Mouse (Mus musculus): ENCODE measurements around the gene Cyp4a10. TPM values are rescaled to one million over a fixed set of nuclear protein-coding genes. Genes with fewer than 3 reads are reported as not detected.
"Not testable (repeated sequence)": the region's sequence is repeated elsewhere in the genome, so short reads cannot be mapped to it uniquely, and the experiment has no call there.

Cyp4a10 gene
- total RNA-seq (2021) = 1 to 10 TPM; 3.2 to 7.4 TPM
- long read RNA-seq, experiment 1, partial matches to known transcripts = 0 of 2 reads
- long read RNA-seq, experiment 1, other reads (novel, unspliced or antisense) = 0 of 2 reads
- long read RNA-seq, experiment 2, transcript Cyp4a10-201 (13 exons, 2,109 nt) = major isoform, 8 of 8 reads
- long read RNA-seq, experiment 2, partial matches to known transcripts = 0 of 8 reads
- long read RNA-seq, experiment 2, other reads (novel, unspliced or antisense) = 0 of 8 reads

GRCm38 (mm10) chr4:115518000-115518399 is at the start of gene Cyp4a10:
Cyp4a10 (plus strand) TSS chr4:115518264.
- DNase-seq (ENCODE audit: low spot score in 2 of 2) = not testable (repeated sequence)

DNA sequence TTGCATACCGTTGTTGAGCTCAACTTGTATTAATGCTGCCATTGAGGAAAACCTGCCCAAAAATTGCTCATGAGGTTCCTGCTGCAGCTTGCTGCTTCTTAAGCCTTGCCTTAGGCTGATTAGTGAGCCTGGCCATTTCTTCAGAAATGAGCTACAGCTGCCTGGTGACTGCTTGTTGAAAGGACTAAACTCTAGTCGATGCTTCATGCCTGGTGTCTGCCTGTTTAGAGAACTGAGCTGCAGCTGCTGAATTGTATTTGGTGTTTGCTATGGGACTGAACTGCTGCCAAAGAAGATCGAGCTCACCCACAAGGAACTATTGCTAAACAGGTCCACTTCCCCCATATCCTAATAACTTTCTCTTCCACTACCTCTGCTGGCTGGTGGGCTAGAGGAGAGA is 44.5 kb upstream of the Cyp4a10 start:
- not testable (repeated sequence) for DNase-seq (ENCODE audit: low spot score in 2 of 2)

DNA sequence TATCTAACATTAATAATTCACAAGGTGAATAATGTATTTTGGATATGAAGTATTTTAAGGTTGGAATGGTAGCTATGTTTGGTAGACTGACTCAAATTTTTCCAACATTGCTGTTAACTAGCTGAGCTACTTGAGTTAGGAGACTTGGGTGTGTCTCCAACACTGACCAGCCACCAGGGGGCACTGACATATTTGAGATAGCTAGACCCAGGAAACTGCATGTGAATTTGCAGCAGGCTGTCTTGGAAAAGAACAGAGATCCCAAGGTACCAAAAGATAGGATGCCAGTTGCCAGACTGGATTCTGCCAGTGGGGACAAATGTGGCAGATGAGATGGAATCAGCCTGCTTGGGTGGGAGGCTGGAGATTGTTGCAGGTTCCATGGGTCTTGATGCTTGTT is 42.0 kb upstream of the Cyp4a10 start:
- DNase-seq (ENCODE audit: low spot score in 2 of 2) = not testable (repeated sequence)

DNA sequence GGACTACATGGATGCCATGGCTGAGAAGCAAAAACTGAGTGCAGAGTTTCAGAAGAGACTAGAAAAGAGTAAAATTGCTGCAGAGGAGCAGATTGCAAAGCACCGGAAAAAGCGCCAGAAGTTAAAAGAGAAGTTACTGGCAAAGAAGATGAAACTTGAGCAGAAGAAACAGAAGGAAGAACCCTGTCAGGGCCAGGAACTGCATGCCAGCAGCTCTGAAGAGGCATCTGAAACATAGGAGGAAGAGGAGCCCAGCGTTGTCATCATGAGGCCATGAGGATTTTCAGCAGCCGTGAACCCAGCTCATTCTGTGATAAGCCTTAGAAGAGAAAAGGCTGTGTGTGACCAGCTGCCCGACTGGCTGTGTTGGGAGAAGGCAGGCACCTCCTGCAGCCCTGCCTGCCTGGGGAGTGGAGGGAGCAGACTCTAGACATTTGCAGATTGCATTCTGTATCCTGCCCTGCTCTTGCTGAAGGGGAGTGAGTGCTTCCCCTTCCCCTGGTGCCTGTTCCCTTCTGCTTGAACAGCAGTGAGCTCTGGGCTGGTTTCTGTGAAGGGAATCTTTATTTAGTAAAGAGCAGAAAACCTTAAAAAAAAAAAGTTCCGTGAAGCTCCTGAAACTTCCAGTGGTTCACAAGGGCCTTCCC is 36.9 kb upstream of the Cyp4a10 start:
- DNase-seq (ENCODE audit: low spot score in 2 of 2) = no peak

DNA sequence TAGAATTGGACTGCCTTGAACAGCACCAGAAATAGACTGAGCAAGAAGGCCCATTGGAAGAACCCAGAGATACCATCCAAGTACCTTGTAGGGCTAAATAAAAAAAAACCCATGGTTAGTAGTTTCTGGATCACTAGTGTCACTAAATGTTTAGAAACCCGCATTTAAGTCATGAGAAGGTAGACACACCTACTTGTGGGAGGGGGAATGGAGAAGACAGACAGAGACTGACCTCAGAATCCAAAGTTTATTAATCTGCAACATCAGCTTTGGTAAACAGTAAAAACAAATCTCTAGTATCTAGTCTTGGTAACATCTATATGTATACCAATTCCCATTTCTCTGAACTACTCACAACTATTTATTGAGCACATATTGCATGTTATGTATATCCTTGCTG is 22.1 kb upstream of the Cyp4a10 start, which contains the start of gene Cyp4a14:
Gene Cyp4a14, minus strand, starts transcription at position 142 of the 400 bp plus-strand sequence.
- no peak for DNase-seq (ENCODE audit: low spot score in 2 of 2)

GRCm38 (mm10) chr4:115497466-115497865 is 20.6 kb upstream of the Cyp4a10 start:
- no peak for DNase-seq (ENCODE audit: low spot score in 2 of 2)

DNA sequence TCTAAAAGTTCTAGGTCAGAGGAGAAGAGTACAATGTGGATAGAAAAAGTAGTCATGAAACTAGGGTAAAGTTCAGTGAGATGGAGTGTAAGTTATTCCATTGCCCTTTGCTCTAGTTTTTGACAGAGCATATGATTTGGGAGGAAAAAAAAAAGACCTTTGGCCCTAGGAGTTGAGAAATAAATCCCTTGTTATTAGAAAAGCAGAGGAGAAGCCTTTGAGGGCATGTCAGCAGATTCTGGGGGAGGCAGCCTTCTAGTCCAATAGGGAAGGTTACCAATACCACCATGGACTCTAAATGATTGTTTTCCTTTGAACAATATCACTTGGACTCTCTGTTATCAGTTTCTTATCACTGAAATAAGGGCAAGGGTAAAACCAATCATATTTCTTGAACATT is 4.1 kb upstream of the Cyp4a10 start:
- DNase-seq (ENCODE audit: low spot score in 2 of 2) = not testable (repeated sequence)

DNA sequence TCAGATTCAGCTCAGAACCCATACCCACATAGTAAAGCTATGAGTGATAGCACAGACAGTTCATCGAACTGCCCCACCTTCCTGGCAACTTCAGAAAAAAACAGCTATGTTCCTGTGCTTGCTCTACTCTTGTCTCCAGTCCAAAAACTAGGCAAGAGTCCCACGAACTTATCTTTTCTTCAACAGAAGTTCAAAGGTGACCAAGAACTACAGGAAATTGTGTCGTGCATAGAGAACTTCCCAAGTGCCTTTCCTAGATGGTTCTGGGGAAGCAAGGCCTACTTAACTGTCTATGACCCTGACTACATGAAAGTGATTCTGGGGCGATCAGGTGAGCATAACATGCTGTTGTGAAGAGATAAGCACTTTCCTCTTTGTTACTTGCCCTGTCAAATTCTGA is 1.4 kb downstream of the Cyp4a10 start:
- no peak for DNase-seq (ENCODE audit: low spot score in 2 of 2)

DNA sequence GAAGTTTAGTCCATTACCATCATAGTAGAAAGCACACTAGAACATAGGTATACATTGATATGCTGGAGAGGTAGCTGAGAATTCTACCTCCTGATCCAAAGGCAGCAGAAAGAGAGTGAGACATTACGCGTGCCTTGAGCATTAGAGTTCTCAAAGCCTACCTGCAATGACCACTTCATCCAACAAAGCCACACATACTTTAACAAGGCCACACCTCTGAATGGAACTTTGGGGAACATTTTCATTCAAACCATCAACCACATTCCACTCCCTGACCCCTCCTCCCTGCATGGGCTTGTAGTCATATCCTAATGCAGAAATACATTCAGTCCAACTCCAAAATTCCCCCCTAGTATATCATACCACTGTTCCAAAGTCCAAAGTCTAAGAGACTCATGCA is 3.7 kb downstream of the Cyp4a10 start:
- DNase-seq (ENCODE audit: low spot score in 2 of 2) = no peak

DNA sequence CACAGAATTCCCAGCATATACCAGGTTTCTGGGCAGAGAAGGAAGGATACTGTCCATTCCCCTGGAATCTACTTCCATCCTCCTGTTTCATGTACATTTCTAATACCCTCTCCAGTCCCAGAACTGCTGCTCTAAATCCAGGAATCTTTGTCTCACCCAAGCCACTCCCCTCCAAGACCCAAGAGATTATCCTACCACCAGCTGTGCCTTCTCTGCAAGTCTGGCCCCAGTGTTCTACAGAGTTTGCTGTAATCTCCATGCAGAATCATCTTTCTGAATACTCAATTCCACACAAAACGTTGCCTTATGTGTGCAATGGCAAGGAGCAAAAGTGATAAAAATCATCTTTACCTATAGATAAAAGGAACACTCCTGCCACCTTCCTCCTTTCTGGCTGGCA is 27.0 kb downstream of the Cyp4a10 start:
- DNase-seq (ENCODE audit: low spot score in 2 of 2) = no peak

DNA sequence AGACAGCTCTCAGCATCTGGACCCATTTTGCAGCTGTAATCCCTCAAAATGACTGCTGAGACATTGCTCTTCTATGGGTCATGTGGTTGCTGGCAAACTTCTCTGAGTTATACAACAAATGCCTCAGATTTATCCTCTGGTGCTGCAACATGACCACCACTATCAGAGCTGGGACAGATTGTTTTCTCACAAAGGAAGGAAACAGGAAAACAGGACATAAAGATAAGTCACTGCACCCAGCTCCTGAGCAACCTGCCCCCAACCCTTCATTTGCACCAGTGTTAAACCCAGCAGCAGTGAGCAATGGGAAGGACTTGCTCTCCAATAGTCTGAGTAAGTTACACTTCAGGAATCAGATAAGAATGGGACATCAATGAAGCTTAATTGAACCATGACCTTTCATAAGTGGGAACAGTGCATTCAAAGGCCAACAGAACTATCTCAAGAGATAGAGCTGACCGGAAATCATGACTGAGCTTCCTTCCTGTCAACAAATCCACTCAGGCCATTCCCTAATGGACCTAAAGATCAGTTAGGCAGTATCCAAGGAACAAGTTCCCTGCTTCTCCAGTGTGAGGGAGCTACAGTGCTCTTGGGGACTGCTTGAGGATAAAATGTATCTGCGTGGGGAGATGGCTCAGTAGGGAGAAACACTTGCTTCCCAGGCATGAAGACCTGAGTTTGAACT is 28.2 kb downstream of the Cyp4a10 start:
- DNase-seq (ENCODE audit: low spot score in 2 of 2) = no peak

DNA sequence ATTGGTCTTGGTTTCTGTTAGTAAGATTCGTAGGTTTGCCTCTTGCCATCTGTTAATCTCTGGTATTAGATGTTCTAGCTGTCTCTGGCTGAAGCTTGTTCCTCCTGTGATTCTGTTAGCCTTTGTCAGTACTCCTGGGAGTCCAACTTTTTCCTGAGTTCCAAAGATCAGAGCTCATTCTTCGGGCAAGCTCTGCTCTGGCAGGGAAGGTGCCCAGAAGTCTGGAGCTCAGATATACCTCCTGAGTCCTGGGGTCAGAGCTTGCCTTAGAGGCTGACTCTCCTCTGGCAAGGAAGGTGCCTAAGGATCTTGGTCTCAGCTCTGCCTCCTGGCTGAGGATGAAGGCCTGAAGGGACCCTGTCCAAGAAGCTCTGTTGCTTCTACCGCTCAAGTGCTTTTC is 34.7 kb downstream of the Cyp4a10 start:
- DNase-seq (ENCODE audit: low spot score in 2 of 2) = no peak

DNA sequence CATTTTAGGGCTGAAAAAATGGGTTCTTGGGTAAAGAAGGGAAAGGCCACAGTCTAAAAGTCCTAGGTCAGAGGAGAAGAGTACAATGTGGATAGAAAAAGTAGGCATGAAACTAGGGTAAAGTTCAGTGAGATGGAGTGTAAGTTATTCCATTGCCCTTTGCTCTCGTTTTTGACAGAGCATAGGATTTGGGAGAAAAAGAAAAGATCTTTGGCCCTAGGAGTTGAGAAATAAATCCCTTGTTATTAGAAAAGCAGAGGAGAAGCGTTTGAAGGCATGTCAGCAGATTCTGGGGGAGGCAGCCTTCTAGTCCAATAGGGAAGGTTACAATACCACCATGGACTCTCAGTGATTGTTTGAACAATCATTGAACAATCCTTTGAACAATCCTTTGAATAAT is 37.4 kb downstream of the Cyp4a10 start:
- DNase-seq (ENCODE audit: low spot score in 2 of 2) = no peak

GRCm38 (mm10) chr4:115557861-115558561 is 39.9 kb downstream of the Cyp4a10 start:
- no peak for DNase-seq (ENCODE audit: low spot score in 2 of 2)

- DNase-seq (ENCODE audit: low spot score in 2 of 2) = not testable (repeated sequence)
These were observed 43.2 kb downstream of the Cyp4a10 start for GRCm38 (mm10) chr4:115561236-115561635.

GRCm38 (mm10) chr4:115563401-115563800 is 45.3 kb downstream of the Cyp4a10 start, which contains the start of gene Cyp4a31:
Cyp4a31 (plus strand) TSS chr4:115563649.
- DNase-seq (ENCODE audit: low spot score in 2 of 2) = no peak

DNA sequence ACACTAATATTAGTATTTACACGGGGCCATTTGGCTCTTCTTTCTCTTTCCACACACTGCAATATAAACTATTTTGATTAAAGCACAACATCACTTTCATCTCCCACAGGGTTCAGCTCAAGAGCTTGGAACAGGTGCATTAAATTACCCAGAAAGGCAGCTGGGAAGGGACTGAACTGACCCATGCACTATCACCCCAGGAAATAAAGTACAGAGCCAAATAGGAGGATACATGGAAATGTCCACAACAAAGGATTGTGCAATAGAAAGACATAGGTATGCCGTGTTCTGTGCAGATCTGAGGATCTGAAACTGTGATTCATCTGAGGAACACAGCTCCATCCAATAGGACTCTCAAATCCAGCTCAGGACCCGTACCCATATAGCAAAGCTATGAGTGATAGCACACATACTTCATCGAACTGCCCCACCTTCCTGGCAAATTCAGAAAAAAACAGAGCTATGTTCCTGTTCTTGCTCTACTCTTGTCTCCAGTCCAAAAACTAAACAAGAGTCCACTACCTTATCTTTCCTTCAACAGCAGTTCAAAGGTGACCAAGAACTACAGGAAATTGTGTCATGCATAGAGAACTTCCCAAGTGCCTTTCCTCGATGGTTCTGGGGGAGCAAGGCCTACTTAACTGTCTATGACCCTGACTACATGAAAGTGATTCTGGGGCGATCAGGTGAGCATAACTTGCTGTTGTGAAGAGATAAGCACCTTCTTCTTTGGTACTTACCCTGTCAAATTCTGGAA is 46.6 kb downstream of the Cyp4a10 start:
- not testable (repeated sequence) for DNase-seq (ENCODE audit: low spot score in 2 of 2)

DNA sequence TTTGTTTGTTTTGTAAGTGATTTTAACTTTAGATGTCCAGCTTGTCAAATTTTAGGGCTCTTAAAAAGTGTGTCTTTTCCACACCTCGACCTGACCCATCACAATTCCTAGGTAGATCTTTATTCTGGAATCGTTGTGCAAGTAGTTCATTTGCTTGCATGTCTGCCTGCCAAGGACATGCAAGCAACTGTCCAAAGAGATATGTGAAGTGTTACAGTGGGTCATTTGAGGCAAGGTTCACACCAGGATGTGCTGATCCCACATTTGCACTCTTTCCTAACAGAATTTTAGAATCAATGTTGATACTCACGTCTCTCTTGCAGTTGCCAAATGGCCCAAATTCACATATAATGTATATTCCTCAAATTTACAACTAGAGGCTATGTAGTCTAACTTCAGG is 57.2 kb downstream of the Cyp4a10 start:
- DNase-seq (ENCODE audit: low spot score in 2 of 2) = no peak

GRCm38 (mm10) chr4:115575776-115576175 is 57.7 kb downstream of the Cyp4a10 start:
- no peak for DNase-seq (ENCODE audit: low spot score in 2 of 2)

DNA sequence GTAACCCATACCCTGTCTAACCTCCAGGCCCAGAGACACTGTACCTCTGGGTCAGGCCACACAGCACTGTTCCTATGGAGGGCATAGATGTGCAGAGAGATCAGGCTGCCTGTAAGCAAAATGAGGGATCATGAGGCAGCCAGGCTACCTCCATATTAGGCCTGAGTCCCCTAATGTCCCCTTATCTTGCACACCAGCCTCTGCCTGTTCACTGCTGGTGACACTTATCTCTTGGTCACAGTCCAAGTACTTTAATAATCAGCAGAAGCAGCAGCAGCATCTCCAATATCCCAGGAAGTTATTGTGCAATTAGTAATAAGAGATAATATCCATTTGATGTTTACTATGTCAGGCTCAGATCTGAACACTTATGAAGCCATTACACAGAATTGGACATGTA is 65.0 kb downstream of the Cyp4a10 start:
- DNase-seq (ENCODE audit: low spot score in 2 of 2) = no peak

Measured in adrenal gland, postnatal 4 days (tissue).